Mouse (Mus musculus) intestine, embryonic 16.5 days (tissue): ENCODE data around the gene Hectd1. TPM values are rescaled to one million over a fixed set of nuclear protein-coding genes. Genes with fewer than 3 reads are reported as not detected.

Source experiments
- ATAC-seq: fragments of 200-750 bp; cut with Nextera tagmentation; 2 replicates; pipeline ENCODE4 v1.8.0; 2017; ENCODE audit warnings: moderate TSS enrichment, moderate library complexity
- H3K27ac ChIP-seq: fragments of 300-500 bp; sonication (generic); 2 replicates; pipeline ENCODE4 v1.5.1; 2014; ENCODE audit warnings: mild to moderate bottlenecking, low read length
- H3K27me3 ChIP-seq: fragments of 300-500 bp; sonication (generic); replicated peaks from 2 replicates; pipeline ENCODE4 v1.6.1; 2014; ENCODE audit warnings: low read length, control low read depth, mixed read lengths; ENCODE audit not compliant: control insufficient read depth, insufficient read depth
- H3K36me3 ChIP-seq: fragments of 300-500 bp; sonication (generic); 2 replicates; pipeline ENCODE4 v1.6.1; 2014; ENCODE audit warnings: low read length, control low read depth; ENCODE audit not compliant: control insufficient read depth, insufficient read depth
- H3K4me1 ChIP-seq: fragments of 300-500 bp; sonication (generic); 2 replicates; pipeline ENCODE4 v1.6.1; 2014; ENCODE audit warnings: low read length, control low read depth, mixed read lengths; ENCODE audit not compliant: control insufficient read depth, insufficient read depth
- H3K4me2 ChIP-seq: fragments of 300-500 bp; sonication (generic); 2 replicates; pipeline ENCODE4 v1.6.1; 2014; ENCODE audit warnings: low read depth, low read length, control low read depth
- H3K4me3 ChIP-seq: fragments of 300-500 bp; sonication (generic); 2 replicates; pipeline ENCODE4 v1.5.1; 2014; ENCODE audit warnings: mild to moderate bottlenecking, low read length
- H3K9ac ChIP-seq: fragments of 300-500 bp; sonication (generic); 2 replicates; pipeline ENCODE4 v1.6.1; 2014; ENCODE audit warnings: low read depth, low read length
- H3K9me3 ChIP-seq: fragments of 300-500 bp; sonication (generic); 2 replicates; pipeline ENCODE4 v1.6.1; 2016; ENCODE audit warnings: low read length, control low read depth; ENCODE audit not compliant: control insufficient read depth
- WGBS: fragments of 180-500 bp; shearing (Covaris S2); extraction: QIAGEN DNeasy Blood & Tissue Kit; methylation state at CpG from one replicate; pipeline ENCODE4 v1.1.7; 2014; 5-methylcytosine and 5-hydroxymethylcytosine counted together
- polyA plus RNA-seq: library from polyadenylated mRNA; unstranded; fragments of >200 nt; fragmentation: Nextera tagmentation; extraction: Ambion mirVana; gene quantifications from 2 replicates; pipeline ENCODE4 v1.2.1, GENCODE M21; 2015

The Hectd1 gene
- polyA plus RNA-seq, 1 experiment from 2014 or later: 25.6 TPM

GRCm38 (mm10) chr12:51845261-51845660 lies 15.9 kb upstream of the Hectd1 start:
- peak; percentile 21; the same call in 1 of the 2 replicates for ATAC-seq
- no peak overlapping the region for H3K4me3 ChIP-seq
- H3K36me3 ChIP-seq: no peaks in the 10 kb centered on the region
- H3K27ac ChIP-seq: no peak overlapping the region
- no peak overlapping the region for H3K9ac ChIP-seq
- no peaks in the 10 kb centered on the region for H3K27me3 ChIP-seq
- 12% methylated on average over 1 of the region's 1 CpGs for WGBS
- no peak overlapping the region for H3K4me2 ChIP-seq
- H3K4me1 ChIP-seq: peaks cover 5% of the 10 kb centered on the region
- H3K9me3 ChIP-seq: no peaks in the 10 kb centered on the region

GRCm38 (mm10) chr12:51844771-51845256 lies 15.5 kb upstream of the Hectd1 start:
- Histone ChIP-seq H3K36me3 (no peaks in the 10 kb centered on the region), H3K27ac (peak overlapping the region; percentile 84), H3K9ac (peak overlapping the region; percentile 69), H3K4me1 (peaks cover 5% of the 10 kb centered on the region), H3K9me3 (no peaks in the 10 kb centered on the region), H3K4me3 (peak overlapping the region; percentile 45), H3K27me3 (no peaks in the 10 kb centered on the region), H3K4me2 (peak overlapping the region; percentile 55)
- ATAC-seq: peak; percentile 100
- WGBS: under 1% methylated on average over 17 of the region's 17 CpGs

GRCm38 (mm10) chr12:51843576-51844520 lies 14.5 kb upstream of the Hectd1 start:
- Histone ChIP-seq H3K9ac (peak overlapping the region; percentile 69), H3K36me3 (no peaks in the 10 kb centered on the region), H3K4me1 (peaks cover 5% of the 10 kb centered on the region), H3K4me2 (peak overlapping the region; percentile 55), H3K27ac (peak overlapping the region; percentile 84; the same call in 1 of the 2 replicates), H3K9me3 (no peaks in the 10 kb centered on the region), H3K27me3 (no peaks in the 10 kb centered on the region), H3K4me3 (peak overlapping the region; percentile 45)
- ATAC-seq: no peak
- WGBS: 34% methylated on average over 15 of the region's 15 CpGs

GRCm38 (mm10) chr12:51842081-51842864 lies 12.9 kb upstream of the Hectd1 start:
- ATAC-seq: no peak
- no peak overlapping the region for H3K4me2 ChIP-seq
- WGBS: 68% methylated on average over 6 of the region's 6 CpGs

GRCm38 (mm10) chr12:51839856-51840255 lies 10.5 kb upstream of the Hectd1 start:
- Histone ChIP-seq H3K4me2 (no peak overlapping the region), H3K36me3 (no peaks in the 10 kb centered on the region), H3K4me1 (peaks cover 5% of the 10 kb centered on the region), H3K27me3 (no peaks in the 10 kb centered on the region), H3K27ac (no peak overlapping the region), H3K4me3 (no peak overlapping the region), H3K9ac (no peak overlapping the region), H3K9me3 (no peaks in the 10 kb centered on the region)
- no peak for ATAC-seq
- WGBS: 85% methylated on average over 1 of the region's 1 CpGs

More at GRCm38 (mm10) chr12:51842081-51842864, 12.9 kb upstream of the Hectd1 start:
- no peak overlapping the region for H3K4me3 ChIP-seq
- H3K4me1 ChIP-seq: peaks cover 5% of the 10 kb centered on the region
- H3K9me3 ChIP-seq: no peaks in the 10 kb centered on the region
- H3K27me3 ChIP-seq: no peaks in the 10 kb centered on the region
- H3K36me3 ChIP-seq: no peaks in the 10 kb centered on the region
- H3K27ac ChIP-seq: no peak overlapping the region
- H3K9ac ChIP-seq: no peak overlapping the region

GRCm38 (mm10) chr12:51835219-51835618 lies 5.9 kb upstream of the Hectd1 start:
- no peak for ATAC-seq
- Histone ChIP-seq H3K36me3 (no peaks in the 10 kb centered on the region), H3K27ac (no peak overlapping the region), H3K9ac (no peak overlapping the region), H3K4me1 (peaks cover 3% of the 10 kb centered on the region; the same call in 1 of the 2 replicates), H3K9me3 (no peaks in the 10 kb centered on the region), H3K4me2 (no peak overlapping the region), H3K27me3 (no peaks in the 10 kb centered on the region), H3K4me3 (no peak overlapping the region)
- WGBS: 67% methylated on average over 3 of the region's 3 CpGs

GRCm38 (mm10) chr12:51831931-51832330 lies 2.6 kb upstream of the Hectd1 start:
- no peaks in the 10 kb centered on the region for H3K9me3 ChIP-seq
- no peak overlapping the region for H3K4me3 ChIP-seq
- 82% methylated on average over 13 of the region's 13 CpGs for WGBS
- ATAC-seq: no peak
- H3K9ac ChIP-seq: no peak overlapping the region
- H3K27me3 ChIP-seq: no peaks in the 10 kb centered on the region
- H3K27ac ChIP-seq: no peak overlapping the region
- peaks cover 14% of the 10 kb centered on the region for H3K4me1 ChIP-seq
- no peak overlapping the region for H3K4me2 ChIP-seq
- H3K36me3 ChIP-seq: 0 out of 2 replicates have a peak, but pooled peaks cover 3% of the 10 kb centered on the region

- H3K9me3 ChIP-seq: no peaks in the 10 kb centered on the region
- H3K9ac ChIP-seq: no peak overlapping the region
- no peak overlapping the region for H3K27ac ChIP-seq
- no peaks in the 10 kb centered on the region for H3K27me3 ChIP-seq
- 94% methylated on average over 3 of the region's 3 CpGs for WGBS
- no peak for ATAC-seq
- H3K4me3 ChIP-seq: no peak overlapping the region
- H3K36me3 ChIP-seq: 0 out of 2 replicates have a peak, but pooled peaks cover 3% of the 10 kb centered on the region
- H3K4me2 ChIP-seq: no peak overlapping the region
- H3K4me1 ChIP-seq: peaks cover 14% of the 10 kb centered on the region
Observed at GRCm38 (mm10) chr12:51831296-51831695, 2.0 kb upstream of the Hectd1 start.

- Histone ChIP-seq H3K4me1 (peaks cover 14% of the 10 kb centered on the region), H3K36me3 (0 out of 2 replicates have a peak, but pooled peaks cover 3% of the 10 kb centered on the region), H3K9me3 (no peaks in the 10 kb centered on the region), H3K4me2 (peak overlapping the region; percentile 61), H3K4me3 (peak overlapping the region; percentile 98), H3K27me3 (no peaks in the 10 kb centered on the region), H3K9ac (peak overlapping the region; percentile 100; the same call in 1 of the 2 replicates), H3K27ac (no peak overlapping the region)
- 88% methylated on average over 1 of the region's 1 CpGs for WGBS
- no peak for ATAC-seq
Observed at GRCm38 (mm10) chr12:51830671-51831070, 1.3 kb upstream of the Hectd1 start.
